In the genomic region with DNA sequence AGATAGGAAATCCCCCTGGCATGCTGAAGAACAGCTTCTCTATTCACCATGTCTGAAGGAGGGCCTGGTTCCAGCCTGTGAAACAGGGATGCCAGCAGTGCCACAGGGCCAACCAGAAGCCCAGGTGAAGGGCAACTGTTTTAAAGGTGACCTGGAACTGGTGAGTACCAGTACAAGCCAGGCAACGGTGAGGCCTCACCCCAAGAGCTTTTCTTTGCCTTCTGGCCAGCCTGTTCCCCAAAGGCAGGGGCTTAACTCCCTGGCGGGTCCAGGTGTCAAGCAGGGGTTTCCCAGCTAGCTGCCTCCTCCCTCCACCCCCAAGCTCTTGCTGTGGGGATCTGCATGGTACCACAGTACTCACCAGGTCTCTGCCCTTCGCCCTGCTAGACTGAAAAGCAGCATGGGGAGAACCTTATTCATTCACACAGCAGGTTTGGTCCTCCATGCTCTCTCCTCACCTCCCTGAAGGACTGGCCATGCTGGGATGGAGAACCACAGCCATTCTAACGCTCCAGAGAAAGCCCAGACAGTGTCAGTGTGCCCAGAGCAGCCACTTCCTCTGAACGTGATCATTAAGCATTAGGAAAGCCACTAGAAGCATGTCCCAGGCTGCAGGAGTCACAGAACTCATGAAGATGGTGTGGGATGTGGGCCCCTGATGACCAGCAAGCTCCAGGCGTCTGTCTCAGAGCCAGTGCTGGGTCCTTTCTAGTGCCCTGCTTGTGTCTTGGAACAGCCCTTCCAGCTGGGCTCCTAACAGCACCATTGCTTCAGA, we compare ENCODE assay signal across 10 mouse cellular contexts. TPM values are rescaled to one million over a fixed set of nuclear protein-coding genes. Genes with fewer than 3 reads are reported as not detected.
DNase-seq lines count a peak whose midpoint lies in the region; ATAC-seq and TF ChIP-seq lines count a peak whose summit lies in the region.
"Had no signal": no experiment of that assay in that cellular context is flagged by ENCODE, and none has a peak within 500 bp of the region (broad histone marks: within the 10 kb centered on the region; RNA-seq: fewer than 3 reads in every experiment).

No protein-coding gene starts in this region.

- H3K27ac ChIP-seq in heart, embryonic 12.5 days (ENCODE audit: poor library complexity, severe bottlenecking): peak overlapping the region; percentile 88
- H3K27ac ChIP-seq in heart, adult 2 months: no peak overlapping the region
- peak overlapping the region; percentile 68 for H3K27ac ChIP-seq in thymus, adult 2 months (ENCODE audit: control insufficient read depth, insufficient read depth, low read length)
- H3K27ac ChIP-seq in limb, embryonic 10.5 days: peak overlapping the region; percentile 42

- peak overlapping the region; percentile 64 for H3K4me3 ChIP-seq in heart, embryonic 12.5 days
- H3K4me3 ChIP-seq in heart, adult 2 months: no peak overlapping the region
- H3K4me3 ChIP-seq in thymus, adult 2 months (ENCODE audit: control insufficient read depth, insufficient read depth, low read length): peak overlapping the region; percentile 69
- H3K4me3 ChIP-seq in limb, embryonic 10.5 days: no peak overlapping the region

- no peak for DNase-seq in heart, adult 2 months
- no peak for DNase-seq in thymus, adult 2 months
- no peak for DNase-seq in thymus, postnatal 10 days (ENCODE audit: low spot score in 2 of 2)
- no peak for DNase-seq in limb, embryonic 10.5 days (ENCODE audit: low spot score)
- peak; percentile 44 for DNase-seq in thymus, postnatal 25 days
- no peak for DNase-seq in right cerebral cortex, adult 2 months (ENCODE audit: low spot score in 2 of 2)
- DNase-seq in left cerebral cortex, postnatal 36 days (ENCODE audit: low spot score in 2 of 2): no peak
- DNase-seq: lung, adult 18-20 months had no signal

- no peak for ATAC-seq in heart, embryonic 12.5 days (ENCODE audit: insufficient number of reproducible peaks, low FRiP score)

- TF ChIP-seq EP300 in heart, adult 2 months (IDR thresholded peaks at IDR 0.05; ENCODE audit: insufficient read depth, low read depth, low read length): no peak

- no peaks in the 10 kb centered on the region for H3K79me2 ChIP-seq in heart, adult 2 months (replicated peaks; ENCODE audit: control insufficient read depth, insufficient read depth, low read length)

- peak overlapping the region; percentile 69 for H3K9ac ChIP-seq in heart, embryonic 12.5 days
- no peak overlapping the region for H3K9ac ChIP-seq in heart, adult 2 months (ENCODE audit: low read depth, low read length)

- H3K36me3 ChIP-seq in heart, embryonic 12.5 days: 0 out of 2 replicates have a peak, but pooled peaks cover 3% of the 10 kb centered on the region
- H3K36me3 ChIP-seq in heart, adult 2 months (ENCODE audit: control insufficient read depth, insufficient read depth, low read length): no peaks in the 10 kb centered on the region
- H3K36me3 ChIP-seq in thymus, adult 2 months (ENCODE audit: control insufficient read depth, insufficient read depth, low read length): peaks cover 25% of the 10 kb centered on the region
- no peaks in the 10 kb centered on the region for H3K36me3 ChIP-seq in limb, embryonic 10.5 days

- TF ChIP-seq CTCF in heart, adult 2 months (IDR thresholded peaks at IDR 0.05): no peak
- TF ChIP-seq CTCF in thymus, adult 2 months (IDR thresholded peaks at IDR 0.05; ENCODE audit: borderline replicate concordance, control insufficient read depth, extremely low read depth, insufficient read depth, low read length, poor library complexity): no peak

- peaks cover 62% of the 10 kb centered on the region for H3K4me1 ChIP-seq in heart, embryonic 12.5 days (replicated peaks)
- H3K4me1 ChIP-seq in heart, adult 2 months (ENCODE audit: control insufficient read depth, insufficient read depth, low read length): peaks cover 13% of the 10 kb centered on the region
- peaks cover 45% of the 10 kb centered on the region for H3K4me1 ChIP-seq in thymus, adult 2 months (replicated peaks; ENCODE audit: control insufficient read depth, insufficient read depth, low read length)
- peaks cover 69% of the 10 kb centered on the region for H3K4me1 ChIP-seq in limb, embryonic 10.5 days

- peak overlapping the region; percentile 83 for H3K4me2 ChIP-seq in heart, embryonic 12.5 days

- H3K27me3 ChIP-seq in heart, embryonic 12.5 days (replicated peaks): no peaks in the 10 kb centered on the region
- H3K27me3 ChIP-seq in heart, adult 2 months (ENCODE audit: control insufficient read depth, insufficient read depth, low read length): no peaks in the 10 kb centered on the region
- H3K27me3 ChIP-seq in thymus, adult 2 months (ENCODE audit: control insufficient read depth, insufficient read depth, low read length): no peaks in the 10 kb centered on the region
- peaks cover 13% of the 10 kb centered on the region for H3K27me3 ChIP-seq in limb, embryonic 10.5 days (ENCODE audit: low read depth, poor library complexity, severe bottlenecking)

- WGBS in heart, embryonic 12.5 days: 51% methylated on average over 6 of the region's 6 CpGs
- WGBS in heart, adult 2 months: 66% methylated on average over 6 of the region's 6 CpGs
- WGBS in thymus, adult 2 months: 19% methylated on average over 6 of the region's 6 CpGs
- 46% methylated on average over 6 of the region's 6 CpGs for WGBS in limb, embryonic 10.5 days

- no peaks in the 10 kb centered on the region for H3K9me3 ChIP-seq in heart, embryonic 12.5 days (replicated peaks)
- H3K9me3 ChIP-seq in limb, embryonic 10.5 days (replicated peaks): no peaks in the 10 kb centered on the region

- intact Hi-C loops in heart, adult 2 months (cut with DNase I): no loop called here
- intact Hi-C loops in left cerebral cortex, postnatal 36 days (cut with DNase I): loop anchor here (10.0 kb wide), 1 partner anchor 118 kb away; no protein-coding TSS in a partner anchor

- no peak for TF ChIP-seq POLR2A in heart, adult 2 months (IDR thresholded peaks at IDR 0.05; ENCODE audit: insufficient read depth, low read depth, low read length)
- no peak for TF ChIP-seq POLR2A in thymus, adult 2 months (IDR thresholded peaks at IDR 0.05; ENCODE audit: control insufficient read depth, extremely low read depth, insufficient read depth, low read length, poor library complexity)

RNA-seq across cellular contexts. Expression of a gene that starts 2.8 kb away (rescaled TPM):
- polyA plus RNA-seq in heart, embryonic 12.5 days (2016; fragmentation: Nextera tagmentation; extraction: Ambion mirVana): 6.0 and 6.2 TPM in 2 replicates
- total RNA-seq in heart, adult 2 months (2021): under 1 TPM; 0.34 to 0.48 TPM
- 0.94 and 1.2 TPM in 2 replicates for polyA plus RNA-seq in heart, adult 2 months (2012; rRNA removed)
- 279 and 377 TPM in 2 replicates for polyA plus RNA-seq in thymus, adult 2 months (2012; rRNA removed)
- 3.5 and 4.6 TPM in 2 replicates for polyA plus RNA-seq in limb, embryonic 10.5 days (2016; fragmentation: Nextera tagmentation; extraction: Ambion mirVana)
- 1 to 10 TPM in 1 of 2 experiments, under 1 TPM in 1; 0.52 to 1.0 TPM for total RNA-seq in left cerebral cortex, postnatal 36 days (2021)

RNA-seq across cellular contexts. Expression of a gene that starts 5.9 kb away (rescaled TPM):
- not detected in 2 replicates for polyA plus RNA-seq in heart, embryonic 12.5 days (2016; fragmentation: Nextera tagmentation; extraction: Ambion mirVana)
- total RNA-seq in heart, adult 2 months (2021): not detected
- 4.9 and 6.8 TPM in 2 replicates for polyA plus RNA-seq in heart, adult 2 months (2012; rRNA removed)
- 2.7 and 14.2 TPM in 2 replicates for polyA plus RNA-seq in thymus, adult 2 months (2012; rRNA removed)
- not detected in 2 replicates for polyA plus RNA-seq in limb, embryonic 10.5 days (2016; fragmentation: Nextera tagmentation; extraction: Ambion mirVana)
- total RNA-seq in left cerebral cortex, postnatal 36 days (2021): not detected
- total RNA-seq: MEL had no signal

RNA-seq across cellular contexts. Expression of a gene that starts 8.2 kb away (rescaled TPM):
- polyA plus RNA-seq in heart, embryonic 12.5 days (2016; fragmentation: Nextera tagmentation; extraction: Ambion mirVana): not detected in 2 replicates
- not detected for total RNA-seq in heart, adult 2 months (2021)
- 0.41 TPM in 1 of 2 replicates, not detected in the other for polyA plus RNA-seq in heart, adult 2 months (2012; rRNA removed)
- polyA plus RNA-seq in thymus, adult 2 months (2012; rRNA removed): not detected in 2 replicates
- not detected in 2 replicates for polyA plus RNA-seq in limb, embryonic 10.5 days (2016; fragmentation: Nextera tagmentation; extraction: Ambion mirVana)
- not detected for total RNA-seq in left cerebral cortex, postnatal 36 days (2021)
- total RNA-seq: MEL had no signal

RNA-seq across cellular contexts. Expression of a gene that starts 13.4 kb away (rescaled TPM):
- polyA plus RNA-seq in heart, embryonic 12.5 days (2016; fragmentation: Nextera tagmentation; extraction: Ambion mirVana): not detected in 2 replicates
- total RNA-seq in heart, adult 2 months (2021): not detected
- 4.9 and 5.7 TPM in 2 replicates for polyA plus RNA-seq in heart, adult 2 months (2012; rRNA removed)
- 0.50 and 7.0 TPM in 2 replicates for polyA plus RNA-seq in thymus, adult 2 months (2012; rRNA removed)
- not detected in 2 replicates for polyA plus RNA-seq in limb, embryonic 10.5 days (2016; fragmentation: Nextera tagmentation; extraction: Ambion mirVana)
- not detected for total RNA-seq in left cerebral cortex, postnatal 36 days (2021)
- total RNA-seq: MEL had no signal

RNA-seq across cellular contexts. Expression of a gene that starts 23.1 kb away (rescaled TPM):
- 0.48 TPM in 1 of 2 replicates, not detected in the other for polyA plus RNA-seq in heart, embryonic 12.5 days (2016; fragmentation: Nextera tagmentation; extraction: Ambion mirVana)
- not detected for total RNA-seq in heart, adult 2 months (2021)
- 4.7 and 5.2 TPM in 2 replicates for polyA plus RNA-seq in heart, adult 2 months (2012; rRNA removed)
- 0.96 and 6.1 TPM in 2 replicates for polyA plus RNA-seq in thymus, adult 2 months (2012; rRNA removed)
- not detected in 2 replicates for polyA plus RNA-seq in limb, embryonic 10.5 days (2016; fragmentation: Nextera tagmentation; extraction: Ambion mirVana)
- not detected for total RNA-seq in left cerebral cortex, postnatal 36 days (2021)
- total RNA-seq: MEL had no signal

Comparison
In these comparisons a context has a peak if more than half of its experiments do, and no peak if none do; other contexts are left out.
1. H3K4me3 ChIP-seq: peak in heart, embryonic 12.5 days (single experiment) and thymus, adult 2 months (single experiment); none in heart, adult 2 months (single experiment) and limb, embryonic 10.5 days (single experiment).
2. RNA of a gene that starts 2.8 kb away (polyA plus RNA-seq): 279 to 377 TPM in thymus, adult 2 months; 6.0 to 6.2 TPM in heart, embryonic 12.5 days, 3.5 to 4.6 TPM in limb, embryonic 10.5 days and 0.94 to 1.2 TPM in heart, adult 2 months; every median in the first group is over 10 times any median in the second.